Mouse (Mus musculus) ovary, postnatal 36 days (tissue): ENCODE results near the gene Slc25a21.

Experiments used
- DNase-seq: peaks from one replicate; pipeline ENCODE4 v3.0.0; 2022; ENCODE audit warnings: low spot score, mixed read lengths

The Slc25a21 gene

GRCm38 (mm10) chr12:56737104-56737503, 460.2 kb downstream of the Slc25a21 start:
- DNase-seq, result no peak

DNA sequence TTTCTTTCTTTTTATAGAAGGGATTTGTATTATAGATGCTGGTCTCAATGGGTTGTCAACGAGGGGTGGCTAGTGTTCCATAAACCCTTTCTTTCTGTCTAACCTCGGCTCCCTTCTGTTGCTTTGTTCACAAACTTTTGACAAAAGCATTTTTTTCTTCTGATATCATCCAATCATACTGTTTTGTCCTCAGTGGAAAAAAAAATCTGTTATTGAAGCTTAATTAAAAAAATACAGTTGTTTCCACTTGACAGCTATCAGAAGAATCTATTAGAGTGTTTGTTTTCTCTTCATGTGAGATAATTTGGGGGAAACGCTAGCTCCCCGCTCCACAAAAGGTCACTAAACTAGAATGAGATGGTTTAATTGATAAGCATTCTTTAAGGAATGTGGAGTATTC, 469.6 kb downstream of the Slc25a21 start:
- no peak for DNase-seq

GRCm38 (mm10) chr12:56718707-56719051, 478.6 kb downstream of the Slc25a21 start:
- no peak for DNase-seq

DNA sequence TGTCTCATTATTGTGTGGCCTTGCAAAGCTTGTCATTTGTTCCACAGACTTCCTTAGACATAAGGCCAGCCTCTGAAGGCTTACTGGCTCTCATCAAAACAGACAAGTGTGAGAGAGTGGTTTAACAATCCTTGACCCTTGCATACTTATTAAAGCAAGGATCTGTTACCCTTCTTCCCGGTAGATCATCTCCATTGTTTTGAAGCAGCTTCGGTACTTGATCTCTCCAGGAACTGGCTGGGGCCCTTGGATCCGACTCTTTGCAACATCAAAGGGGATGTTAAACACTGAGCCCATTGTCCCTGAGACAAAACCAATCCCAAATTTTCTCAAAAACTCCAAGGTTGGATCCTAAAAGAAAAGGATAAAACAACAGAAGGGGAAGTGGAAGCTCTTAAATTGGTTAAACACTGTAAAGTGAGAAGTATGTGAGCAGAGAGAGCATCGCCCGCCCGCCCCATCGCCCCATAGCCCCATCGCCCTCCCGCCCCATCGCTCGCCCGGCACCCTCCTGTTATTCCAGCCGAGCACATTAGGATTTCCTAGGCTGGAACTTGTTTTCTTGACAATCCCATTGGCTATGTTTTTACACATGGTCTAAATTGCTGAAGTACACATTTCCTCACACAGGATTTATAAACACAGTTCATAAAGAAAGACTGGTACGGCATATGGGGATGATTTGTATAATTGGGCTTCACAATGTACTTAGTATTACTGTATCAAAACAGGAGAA, 479.1 kb downstream of the Slc25a21 start:
- DNase-seq, result no peak

DNA sequence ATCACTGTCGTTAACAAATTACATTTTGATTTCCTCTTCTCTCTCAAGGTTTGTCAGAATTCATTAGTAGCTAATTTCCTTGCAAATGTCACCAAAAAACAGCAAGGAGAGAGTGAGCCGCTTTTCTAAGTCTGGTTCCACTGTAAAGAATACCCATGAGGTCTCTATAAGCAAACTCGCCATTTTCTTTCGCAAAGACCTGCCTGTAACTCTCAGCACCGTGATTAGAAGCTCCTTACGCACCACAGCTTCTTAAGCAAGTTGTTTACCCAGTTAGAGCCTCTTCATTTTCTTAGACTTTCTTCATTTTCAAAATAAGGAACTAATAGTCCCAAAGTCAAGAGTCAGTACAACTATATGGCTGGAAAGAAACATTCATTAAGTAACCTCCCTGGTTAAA, 496.3 kb downstream of the Slc25a21 start:
- no peak for DNase-seq

DNA sequence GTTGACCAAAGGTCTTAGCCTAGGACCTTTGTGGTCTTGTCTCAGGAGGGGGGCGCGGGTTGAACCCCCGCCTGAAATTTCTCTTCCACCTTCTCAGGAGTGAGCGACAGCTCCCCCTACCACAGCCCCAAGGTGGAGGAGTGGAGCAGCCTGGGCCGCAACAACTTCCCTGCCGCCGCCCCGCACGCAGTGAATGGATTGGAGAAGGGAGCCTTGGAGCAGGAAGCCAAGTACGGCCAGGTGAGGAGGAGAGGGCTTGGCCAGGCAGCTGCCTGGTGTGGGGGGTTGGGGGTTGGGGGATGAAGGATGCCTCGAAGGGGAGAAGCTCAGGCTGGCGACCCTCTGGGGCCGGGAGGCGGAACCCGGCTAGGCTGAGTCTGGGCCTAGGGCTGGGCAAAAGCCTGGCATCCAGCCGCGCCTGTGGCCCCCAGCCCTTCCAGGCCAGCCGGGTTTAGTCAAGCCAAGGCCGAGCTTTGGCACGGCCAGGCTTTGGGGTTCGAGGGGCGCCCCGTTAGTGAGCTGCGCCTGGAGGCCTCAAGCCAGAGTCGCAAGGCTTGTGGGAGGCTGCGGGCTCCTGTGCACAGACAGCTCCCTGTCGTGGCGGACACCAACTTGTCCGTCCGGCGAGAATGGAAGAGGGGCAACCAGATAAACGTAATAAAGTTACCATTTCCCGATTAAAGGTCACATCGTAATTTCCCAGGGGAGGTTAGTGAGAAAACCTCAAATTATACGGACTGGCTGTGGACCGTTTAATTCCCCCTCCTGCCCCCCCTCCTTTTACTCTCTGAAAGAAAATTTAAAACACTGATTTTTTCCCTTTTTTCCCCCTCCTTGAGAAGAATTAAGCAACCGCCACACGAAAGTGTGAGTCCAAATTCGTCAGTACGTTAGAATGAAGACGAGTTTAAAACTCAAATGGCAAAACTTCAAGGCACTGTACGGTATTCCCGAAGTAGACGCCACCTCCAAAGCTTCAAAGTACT, 497.1 kb downstream of the Slc25a21 start:
- no peak for DNase-seq

DNA sequence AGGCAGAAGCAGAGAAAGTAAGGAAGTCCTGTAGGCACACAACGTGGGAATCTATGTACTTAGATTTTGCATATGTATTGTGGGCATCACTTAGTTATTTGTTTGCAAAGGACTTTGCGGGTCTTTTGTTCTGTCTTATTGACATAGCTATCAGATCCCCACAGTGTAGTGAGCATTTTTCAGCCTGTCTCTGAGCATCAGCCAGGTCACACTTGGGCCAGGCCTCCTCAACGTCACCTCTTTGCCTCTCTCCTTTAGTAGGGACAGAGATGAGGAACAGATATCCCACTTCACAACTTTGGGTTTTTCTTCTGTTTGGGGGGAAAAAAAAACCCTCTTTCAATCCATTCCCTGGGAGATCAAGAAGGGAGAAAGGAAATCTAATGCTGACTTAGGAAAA, 497.9 kb downstream of the Slc25a21 start:
- no peak for DNase-seq

- no peak for DNase-seq
These were observed 498.9 kb downstream of the Slc25a21 start for GRCm38 (mm10) chr12:56698191-56698980.

DNA sequence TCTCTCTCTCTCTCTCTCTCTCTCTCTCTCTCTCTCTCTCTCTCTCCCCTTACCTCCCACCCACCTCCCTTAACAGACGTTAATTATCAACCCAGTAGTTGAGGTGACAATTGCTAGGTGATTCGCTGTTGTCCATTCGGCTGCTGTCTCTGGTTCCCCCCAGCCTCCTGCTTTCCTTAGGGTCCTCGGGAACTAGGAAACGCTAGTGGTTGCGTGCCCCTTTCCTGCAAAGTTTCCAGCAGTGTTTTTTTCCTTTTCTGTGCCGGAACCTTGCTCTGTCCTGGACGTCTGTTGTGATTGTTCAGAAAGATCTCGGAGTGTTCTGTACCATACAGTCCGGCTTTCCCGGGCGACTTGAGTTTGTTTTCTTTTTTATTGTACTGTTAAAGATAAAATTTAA, 499.5 kb downstream of the Slc25a21 start:
- no peak for DNase-seq

- no peak for DNase-seq
These were observed 500.1 kb downstream of the Slc25a21 start for GRCm38 (mm10) chr12:56697011-56697740.

- no peak for DNase-seq
These were observed 500.9 kb downstream of the Slc25a21 start for GRCm38 (mm10) chr12:56696174-56697010.

GRCm38 (mm10) chr12:56695358-56696173, 501.7 kb downstream of the Slc25a21 start:
- peak; percentile 69 for DNase-seq

DNA sequence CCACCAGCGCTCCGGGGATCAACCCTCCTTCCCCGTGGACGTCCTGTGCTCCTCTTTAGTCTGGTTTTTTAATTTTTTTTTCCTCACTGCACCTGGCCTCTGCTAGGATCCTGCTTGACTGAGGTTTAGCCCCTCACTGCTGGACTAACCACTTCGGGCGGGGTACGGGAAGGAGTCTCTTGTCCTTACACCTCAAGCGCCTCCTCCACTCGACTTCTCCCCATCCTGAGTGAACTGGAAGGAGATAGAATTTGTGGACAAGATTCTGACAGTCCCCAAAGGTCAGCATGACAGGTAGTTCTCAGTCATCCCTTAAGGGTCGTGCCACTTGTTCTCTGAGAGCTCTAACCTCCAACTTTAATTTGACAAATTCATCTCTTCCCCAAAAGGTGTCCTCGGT, 502.3 kb downstream of the Slc25a21 start:
- DNase-seq, result no peak

DNA sequence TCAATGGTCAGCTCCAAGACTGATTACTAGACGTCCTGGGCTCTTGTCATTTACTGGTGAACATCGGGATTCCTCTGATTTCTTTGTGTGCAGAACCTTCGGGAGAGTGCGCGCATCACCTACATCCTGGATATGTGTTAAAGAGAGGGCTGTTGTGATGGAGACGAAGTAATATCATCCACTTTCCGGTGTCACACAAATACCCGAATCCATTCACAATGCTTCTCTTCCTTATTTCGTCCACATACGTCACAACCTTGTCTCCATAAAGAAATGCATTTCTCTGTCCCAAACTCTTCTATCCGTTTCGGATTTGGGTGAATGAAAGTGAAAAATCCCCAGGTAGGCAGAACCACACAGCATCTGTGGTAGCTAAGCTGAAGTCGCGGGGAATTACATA, 502.9 kb downstream of the Slc25a21 start:
- DNase-seq, result no peak

- no peak for DNase-seq
These were observed 503.7 kb downstream of the Slc25a21 start for GRCm38 (mm10) chr12:56693411-56694098.

DNA sequence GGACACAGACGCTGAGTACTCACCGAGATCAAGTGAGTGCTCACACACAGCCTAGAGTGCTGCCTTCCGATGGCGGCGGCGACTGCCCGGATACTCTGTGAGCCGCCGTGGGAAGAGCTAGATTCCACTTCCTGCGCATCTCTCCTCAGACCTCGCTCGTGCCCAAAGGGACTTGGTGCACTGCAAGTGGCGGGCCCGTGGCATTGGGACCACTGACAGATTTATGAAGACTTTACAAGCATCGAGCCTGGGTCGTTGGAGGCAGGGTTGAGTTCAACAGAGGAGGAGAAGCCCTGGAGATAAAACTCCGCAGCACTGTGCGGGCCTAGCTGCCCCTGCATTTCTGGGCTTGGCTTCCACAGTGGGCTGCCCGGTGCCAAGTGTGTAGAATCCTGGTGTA, 504.7 kb downstream of the Slc25a21 start:
- DNase-seq, result no peak

GRCm38 (mm10) chr12:56691427-56692079, 505.7 kb downstream of the Slc25a21 start, which contains the start of gene Pax9:
Gene Pax9, plus strand, starts transcription at chr12:56691767.
- DNase-seq, result no peak

GRCm38 (mm10) chr12:56691001-56691400, 506.3 kb downstream of the Slc25a21 start:
- no peak for DNase-seq

DNA sequence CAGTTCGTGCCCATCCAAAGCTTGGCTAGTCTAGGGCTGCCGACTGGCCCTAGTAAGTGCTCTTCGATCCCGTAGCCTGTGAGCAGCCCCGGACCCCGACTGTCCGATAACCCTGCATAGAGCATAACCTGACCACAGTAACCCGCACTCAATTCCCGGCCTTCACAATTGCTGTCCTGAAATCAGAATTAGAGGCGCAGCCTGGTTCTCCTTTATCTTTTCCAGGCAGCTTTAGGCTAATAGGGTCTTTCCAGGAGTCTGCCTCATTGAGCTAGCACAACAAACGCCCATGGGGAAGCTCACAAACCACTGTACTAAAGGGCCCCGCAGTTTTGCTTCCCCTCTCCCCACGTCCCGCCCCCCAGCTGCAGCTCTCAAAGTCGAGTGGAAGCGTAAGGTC, 506.9 kb downstream of the Slc25a21 start:
- DNase-seq, result no peak
